Mouse (Mus musculus): ENCODE data around the gene Znhit2. TPM values are rescaled to one million over a fixed set of nuclear protein-coding genes. Genes with fewer than 3 reads are reported as not detected.

Znhit2 gene
- polyA plus RNA-seq, 1 experiment from 2014 or later = 33.0 TPM

- Histone ChIP-seq H3K4me3 (peak within 1 kb of the TSS; percentile 61), H3K27me3 (no peaks in the 10 kb centered on the region), H3K27ac (replicated peaks) (0 out of 2 replicates have a peak within 1 kb of the TSS, but pooled peaks have one; percentile 35), H3K9ac (replicated peaks) (peak within 1 kb of the TSS; percentile 63), H3K4me1 (peaks cover 23% of the 10 kb centered on the region), H3K9me3 (no peaks in the 10 kb centered on the region), H3K4me2 (replicated peaks) (peak within 1 kb of the TSS; percentile 95), H3K36me3 (peaks cover 26% of the 10 kb centered on the region)
- under 1% methylated on average over 58 of the region's 58 CpGs for WGBS
- peak; percentile 89 for ATAC-seq (replicated peaks)
Observed at GRCm38 (mm10) chr19:6084478-6085248, 23.7 kb downstream of the Znhit2 start, which contains the start of the genes Zfpl1 and Cdca5. Gene Zfpl1 (minus strand): TSS chr19:6084956. Gene Cdca5 (plus strand): TSS chr19:6084983.

- peak; percentile 49 for ATAC-seq (replicated peaks)
- under 1% methylated on average over 17 of the region's 17 CpGs for WGBS
- H3K36me3 ChIP-seq = peaks cover 21% of the 10 kb centered on the region
- H3K9ac ChIP-seq (replicated peaks) = peak overlapping the region; percentile 41
- no peaks in the 10 kb centered on the region for H3K27me3 ChIP-seq
- H3K4me1 ChIP-seq = peaks cover 23% of the 10 kb centered on the region
- H3K9me3 ChIP-seq = no peaks in the 10 kb centered on the region
- H3K4me2 ChIP-seq (replicated peaks) = peak overlapping the region; percentile 95
- H3K27ac ChIP-seq (replicated peaks) = no peak overlapping the region
- H3K4me3 ChIP-seq = peak overlapping the region; percentile 61
Observed at GRCm38 (mm10) chr19:6085417-6085879, 24.5 kb downstream of the Znhit2 start.

GRCm38 (mm10) chr19:6088841-6089240 lies 27.8 kb downstream of the Znhit2 start:
- peaks cover 16% of the 10 kb centered on the region for H3K4me1 ChIP-seq
- 95% methylated on average over 13 of the region's 13 CpGs for WGBS
- no peak overlapping the region for H3K9ac ChIP-seq (replicated peaks)
- H3K4me3 ChIP-seq = no peak overlapping the region
- no peak overlapping the region for H3K4me2 ChIP-seq (replicated peaks)
- no peak for ATAC-seq (replicated peaks)
- no peak overlapping the region for H3K27ac ChIP-seq (replicated peaks)
- 0 out of 2 replicates have a peak, but pooled peaks cover 3% of the 10 kb centered on the region for H3K36me3 ChIP-seq
- no peaks in the 10 kb centered on the region for H3K9me3 ChIP-seq
- H3K27me3 ChIP-seq = no peaks in the 10 kb centered on the region

- WGBS = 94% methylated on average over 7 of the region's 7 CpGs
- no peak for ATAC-seq (replicated peaks)
- H3K27me3 ChIP-seq = no peaks in the 10 kb centered on the region
- H3K4me3 ChIP-seq = no peak within 1 kb of the TSS
- 0 out of 2 replicates have a peak, but pooled peaks cover 3% of the 10 kb centered on the region for H3K36me3 ChIP-seq
- no peaks in the 10 kb centered on the region for H3K4me1 ChIP-seq
- H3K9ac ChIP-seq (replicated peaks) = no peak within 1 kb of the TSS
- no peak within 1 kb of the TSS for H3K4me2 ChIP-seq (replicated peaks)
- H3K9me3 ChIP-seq = no peaks in the 10 kb centered on the region
- H3K27ac ChIP-seq (replicated peaks) = no peak within 1 kb of the TSS
Observed at GRCm38 (mm10) chr19:6094119-6094518, 33.1 kb downstream of the Znhit2 start, which contains the start of gene AC131692.1. Gene AC131692.1 (plus strand): TSS chr19:6094419.

DNA sequence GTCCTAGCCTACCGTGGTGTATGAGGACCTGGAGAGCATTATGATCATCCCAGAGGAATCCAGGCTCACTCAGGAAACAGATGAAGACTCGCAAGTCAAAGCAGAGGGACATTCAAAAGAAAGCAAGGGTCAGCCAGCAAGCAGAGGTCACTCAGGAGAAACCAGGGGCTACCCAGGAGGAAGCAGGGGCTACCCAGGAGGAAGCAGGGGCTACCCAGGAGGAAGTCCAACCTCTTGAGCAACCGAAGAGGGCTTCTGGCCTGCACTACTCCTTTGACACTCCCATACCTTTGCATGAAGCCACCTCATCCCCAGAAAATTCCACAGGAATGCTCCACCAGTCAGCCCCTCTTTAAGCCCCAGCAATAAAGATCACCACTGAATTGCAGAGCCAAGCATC lies 36.9 kb downstream of the Znhit2 start:
- no peaks in the 10 kb centered on the region for H3K27me3 ChIP-seq
- ATAC-seq (replicated peaks) = no peak
- no peaks in the 10 kb centered on the region for H3K4me1 ChIP-seq
- no peaks in the 10 kb centered on the region for H3K36me3 ChIP-seq
- 91% methylated on average over 3 of the region's 3 CpGs for WGBS
- H3K4me3 ChIP-seq = no peak overlapping the region
- no peak overlapping the region for H3K9ac ChIP-seq (replicated peaks)
- no peaks in the 10 kb centered on the region for H3K9me3 ChIP-seq
- no peak overlapping the region for H3K4me2 ChIP-seq (replicated peaks)
- H3K27ac ChIP-seq (replicated peaks) = no peak overlapping the region

DNA sequence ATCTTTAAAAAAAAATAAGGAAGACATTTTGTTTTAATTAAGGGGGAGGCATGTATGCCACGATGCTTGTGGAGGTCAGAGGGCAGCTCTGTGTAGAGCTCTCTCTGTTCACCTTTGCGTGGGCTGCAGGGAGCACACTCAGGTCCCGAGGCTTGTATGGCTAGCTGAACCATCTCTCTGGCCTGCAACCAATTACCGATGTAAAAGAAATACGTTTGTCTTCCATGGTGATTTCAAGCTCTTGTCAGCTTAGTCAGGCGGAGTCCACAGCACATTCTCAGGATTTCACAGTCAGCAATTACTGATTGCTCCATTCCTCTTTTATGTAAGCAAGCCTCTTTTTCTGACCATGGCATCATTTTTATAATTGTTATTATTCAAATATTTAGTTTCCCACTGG lies 40.2 kb downstream of the Znhit2 start:
- Histone ChIP-seq H3K36me3 (no peaks in the 10 kb centered on the region), H3K27ac (replicated peaks) (no peak overlapping the region), H3K4me2 (replicated peaks) (no peak overlapping the region), H3K9me3 (no peaks in the 10 kb centered on the region), H3K4me1 (no peaks in the 10 kb centered on the region), H3K9ac (replicated peaks) (no peak overlapping the region), H3K4me3 (no peak overlapping the region), H3K27me3 (no peaks in the 10 kb centered on the region)
- 83% methylated on average over 6 of the region's 6 CpGs for WGBS
- no peak for ATAC-seq (replicated peaks)

DNA sequence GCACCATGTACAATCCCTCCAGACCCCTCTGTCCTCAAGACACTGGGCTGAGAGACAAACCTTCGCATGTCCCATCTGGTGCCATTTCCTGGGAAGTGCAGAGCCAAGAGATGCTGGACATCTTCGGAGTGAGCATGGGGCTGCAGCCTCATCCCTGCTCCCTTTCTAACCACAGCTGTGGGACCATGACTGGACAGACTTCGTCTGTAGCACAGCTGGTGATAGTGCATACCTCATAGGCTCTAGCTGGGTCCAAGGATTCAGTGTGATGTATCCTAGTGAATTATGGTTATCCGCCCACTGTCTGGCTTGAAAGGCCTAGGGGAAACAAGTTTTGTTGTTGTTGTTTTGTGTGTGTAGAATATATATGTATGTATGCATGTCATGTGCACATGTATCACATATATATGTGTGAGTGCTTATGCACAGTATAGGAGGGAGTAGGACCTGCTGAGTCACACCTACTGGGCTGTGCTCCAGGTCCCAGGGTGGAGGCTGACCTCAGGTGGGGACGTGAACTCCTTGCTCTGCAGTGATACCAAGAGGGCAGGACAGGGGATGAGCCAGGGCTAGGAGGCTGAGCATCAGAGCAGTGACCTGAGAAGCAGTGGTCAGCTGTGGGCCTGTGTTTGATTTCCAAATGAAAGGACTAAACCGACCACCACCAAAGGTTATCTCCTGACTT lies 41.3 kb downstream of the Znhit2 start:
- no peaks in the 10 kb centered on the region for H3K36me3 ChIP-seq
- H3K27ac ChIP-seq (replicated peaks) = no peak overlapping the region
- no peaks in the 10 kb centered on the region for H3K9me3 ChIP-seq
- no peak overlapping the region for H3K4me3 ChIP-seq
- no peaks in the 10 kb centered on the region for H3K27me3 ChIP-seq
- H3K4me1 ChIP-seq = no peaks in the 10 kb centered on the region
- ATAC-seq (replicated peaks) = no peak
- 81% methylated on average over 6 of the region's 6 CpGs for WGBS
- no peak overlapping the region for H3K4me2 ChIP-seq (replicated peaks)
- no peak overlapping the region for H3K9ac ChIP-seq (replicated peaks)

- 90% methylated on average over 4 of the region's 4 CpGs for WGBS
- Histone ChIP-seq H3K4me2 (replicated peaks) (no peak overlapping the region), H3K9me3 (no peaks in the 10 kb centered on the region), H3K27me3 (no peaks in the 10 kb centered on the region), H3K9ac (replicated peaks) (no peak overlapping the region), H3K4me3 (no peak overlapping the region), H3K4me1 (no peaks in the 10 kb centered on the region), H3K27ac (replicated peaks) (no peak overlapping the region), H3K36me3 (no peaks in the 10 kb centered on the region)
- ATAC-seq (replicated peaks) = no peak
Observed at GRCm38 (mm10) chr19:6104476-6104875, 43.5 kb downstream of the Znhit2 start.

- Histone ChIP-seq H3K27me3 (no peaks in the 10 kb centered on the region), H3K4me3 (no peak within 1 kb of the TSS), H3K4me2 (replicated peaks) (no peak within 1 kb of the TSS), H3K9me3 (no peaks in the 10 kb centered on the region), H3K27ac (replicated peaks) (no peak within 1 kb of the TSS), H3K4me1 (no peaks in the 10 kb centered on the region), H3K36me3 (no peaks in the 10 kb centered on the region), H3K9ac (replicated peaks) (no peak within 1 kb of the TSS)
- WGBS = 84% methylated on average over 7 of the region's 7 CpGs
- no peak for ATAC-seq (replicated peaks)
Observed at GRCm38 (mm10) chr19:6105586-6105985, 44.6 kb downstream of the Znhit2 start, which contains the start of gene Naaladl1. Gene Naaladl1 (plus strand): TSS chr19:6105782.

Small RNA genes within 50 kb of the gene (microRNA-seq; reads per million reads assigned to microRNA genes)
- 1.1 reads per million for gene Mir6988

Other genes starting within 250 kb of the Znhit2 start
- 19.5 and 23.3 TPM in 2 replicates for gene Frmd8, start 185.9 kb upstream of the Znhit2 start, polyA plus RNA-seq (2015; fragmentation: Nextera tagmentation; extraction: Ambion mirVana)
- 1.2 and 1.7 TPM in 2 replicates for gene Slc25a45, start 183.4 kb upstream of the Znhit2 start, polyA plus RNA-seq (2015; fragmentation: Nextera tagmentation; extraction: Ambion mirVana)
- gene Tigd3, start 167.0 kb upstream of the Znhit2 start, polyA plus RNA-seq (2015; fragmentation: Nextera tagmentation; extraction: Ambion mirVana) = 12.9 and 14.3 TPM in 2 replicates
- 120 and 137 TPM in 2 replicates for gene Dpf2, start 148.2 kb upstream of the Znhit2 start, polyA plus RNA-seq (2015; fragmentation: Nextera tagmentation; extraction: Ambion mirVana)
- 9.1 and 10.1 TPM in 2 replicates for gene Cdc42ep2, start 136.4 kb upstream of the Znhit2 start, polyA plus RNA-seq (2015; fragmentation: Nextera tagmentation; extraction: Ambion mirVana)
- 35.5 and 36.2 TPM in 2 replicates for gene Pola2, start 97.0 kb upstream of the Znhit2 start, polyA plus RNA-seq (2015; fragmentation: Nextera tagmentation; extraction: Ambion mirVana)
- gene Slc22a20, start 75.0 kb upstream of the Znhit2 start, polyA plus RNA-seq (2015; fragmentation: Nextera tagmentation; extraction: Ambion mirVana) = not detected in 2 replicates
- 1.6 and 1.8 TPM in 2 replicates for gene Capn1, start 45.3 kb upstream of the Znhit2 start, polyA plus RNA-seq (2015; fragmentation: Nextera tagmentation; extraction: Ambion mirVana)
- 25.7 and 26.5 TPM in 2 replicates for gene Syvn1, start 14.6 kb upstream of the Znhit2 start, polyA plus RNA-seq (2015; fragmentation: Nextera tagmentation; extraction: Ambion mirVana)
- gene Mrpl49, start 3.4 kb upstream of the Znhit2 start, polyA plus RNA-seq (2015; fragmentation: Nextera tagmentation; extraction: Ambion mirVana) = 71.5 and 72.4 TPM in 2 replicates
- gene Fau, start 3.3 kb upstream of the Znhit2 start, polyA plus RNA-seq (2015; fragmentation: Nextera tagmentation; extraction: Ambion mirVana) = 582 and 618 TPM in 2 replicates
- gene Tm7sf2, start 7.2 kb downstream of the Znhit2 start, polyA plus RNA-seq (2015; fragmentation: Nextera tagmentation; extraction: Ambion mirVana) = 34.9 and 36.3 TPM in 2 replicates
- 76.3 and 89.3 TPM in 2 replicates for gene Vps51, start 16.0 kb downstream of the Znhit2 start, polyA plus RNA-seq (2015; fragmentation: Nextera tagmentation; extraction: Ambion mirVana)
- gene Tmem262, start 18.8 kb downstream of the Znhit2 start, polyA plus RNA-seq (2015; fragmentation: Nextera tagmentation; extraction: Ambion mirVana) = not detected in 2 replicates
- 2.1 and 2.6 TPM in 2 replicates for gene Gm28374, start 21.1 kb downstream of the Znhit2 start, polyA plus RNA-seq (2015; fragmentation: Nextera tagmentation; extraction: Ambion mirVana)
- gene Zfpl1, start 23.8 kb downstream of the Znhit2 start, polyA plus RNA-seq (2015; fragmentation: Nextera tagmentation; extraction: Ambion mirVana) = 80.8 and 83.5 TPM in 2 replicates
- 19.3 and 22.3 TPM in 2 replicates for gene Cdca5, start 23.8 kb downstream of the Znhit2 start, polyA plus RNA-seq (2015; fragmentation: Nextera tagmentation; extraction: Ambion mirVana)
- 0.31 and 0.37 TPM in 2 replicates for gene AC131692.1, start 33.2 kb downstream of the Znhit2 start, polyA plus RNA-seq (2015; fragmentation: Nextera tagmentation; extraction: Ambion mirVana)
- gene Naaladl1, start 44.6 kb downstream of the Znhit2 start, polyA plus RNA-seq (2015; fragmentation: Nextera tagmentation; extraction: Ambion mirVana) = 0.33 and 0.53 TPM in 2 replicates
- 53.5 and 56.5 TPM in 2 replicates for gene Sac3d1, start 57.5 kb downstream of the Znhit2 start, polyA plus RNA-seq (2015; fragmentation: Nextera tagmentation; extraction: Ambion mirVana)
- 43.1 and 45.6 TPM in 2 replicates for gene Snx15, start 67.1 kb downstream of the Znhit2 start, polyA plus RNA-seq (2015; fragmentation: Nextera tagmentation; extraction: Ambion mirVana)
- 0.13 TPM in 1 of 2 replicates, not detected in the other for gene Batf2, start 79.8 kb downstream of the Znhit2 start, polyA plus RNA-seq (2015; fragmentation: Nextera tagmentation; extraction: Ambion mirVana)
- gene Arl2, start 80.4 kb downstream of the Znhit2 start, polyA plus RNA-seq (2015; fragmentation: Nextera tagmentation; extraction: Ambion mirVana) = 84.4 and 90.1 TPM in 2 replicates
- gene Majin, start 123.2 kb downstream of the Znhit2 start, polyA plus RNA-seq (2015; fragmentation: Nextera tagmentation; extraction: Ambion mirVana) = not detected in 2 replicates
- gene Gpha2, start 165.2 kb downstream of the Znhit2 start, polyA plus RNA-seq (2015; fragmentation: Nextera tagmentation; extraction: Ambion mirVana) = not detected in 2 replicates
- gene Ppp2r5b, start 174.7 kb downstream of the Znhit2 start, polyA plus RNA-seq (2015; fragmentation: Nextera tagmentation; extraction: Ambion mirVana) = 95.5 and 98.5 TPM in 2 replicates
- gene Atg2a, start 180.5 kb downstream of the Znhit2 start, polyA plus RNA-seq (2015; fragmentation: Nextera tagmentation; extraction: Ambion mirVana) = 9.7 and 10.1 TPM in 2 replicates
- 88.1 TPM in 2 replicates for gene Ehd1, start 215.5 kb downstream of the Znhit2 start, polyA plus RNA-seq (2015; fragmentation: Nextera tagmentation; extraction: Ambion mirVana)
- 0.31 and 0.67 TPM in 2 replicates for gene Cdc42bpg, start 245.3 kb downstream of the Znhit2 start, polyA plus RNA-seq (2015; fragmentation: Nextera tagmentation; extraction: Ambion mirVana)